19 mouse cellular contexts compared by ENCODE assay signal in the genomic region with DNA sequence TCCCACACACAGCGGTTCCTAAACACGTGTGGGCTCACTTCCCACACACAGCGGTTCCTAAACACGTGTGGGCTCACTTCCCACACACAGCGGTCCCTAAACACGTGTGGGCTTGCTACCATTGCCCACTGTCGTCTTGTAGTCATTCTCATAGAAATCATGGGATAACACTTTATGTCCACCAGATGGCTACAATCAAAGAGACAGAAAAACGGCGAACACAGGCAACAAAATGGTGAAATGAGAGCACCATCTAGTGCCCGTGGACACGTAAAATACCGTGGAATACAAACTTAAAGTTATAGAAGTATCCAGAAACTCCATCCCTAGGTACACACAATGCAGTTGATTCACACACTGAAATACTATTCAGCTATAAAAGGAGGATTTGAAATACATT. TPM values are rescaled to one million over a fixed set of nuclear protein-coding genes. Genes with fewer than 3 reads are reported as not detected.
DNase-seq lines count a peak whose midpoint lies in the region; ATAC-seq and TF ChIP-seq lines count a peak whose summit lies in the region.
"Had no signal": no experiment of that assay in that cellular context is flagged by ENCODE, and none has a peak within 500 bp of the region (broad histone marks: within the 10 kb centered on the region; RNA-seq: fewer than 3 reads in every experiment).

No protein-coding gene starts in this region.

- no peaks in the 10 kb centered on the region for H3K27me3 ChIP-seq in forebrain, postnatal 0 days (ENCODE audit: insufficient read depth, low read length)
- H3K27me3 ChIP-seq in forebrain, embryonic 10.5 days (ENCODE audit: poor library complexity, severe bottlenecking) = no peaks in the 10 kb centered on the region
- H3K27me3 ChIP-seq: midbrain, embryonic 12.5 days; neural tube, embryonic 13.5 days; Patski; stomach, embryonic 15.5 days had no signal

- 71% methylated on average over 12 of the region's 12 CpGs for WGBS in forebrain, postnatal 0 days
- WGBS in forebrain, embryonic 10.5 days = 84% methylated on average over 12 of the region's 12 CpGs

- H3K4me3 ChIP-seq in forebrain, postnatal 0 days (ENCODE audit: low read depth, low read length) = no peak overlapping the region
- no peak overlapping the region for H3K4me3 ChIP-seq in forebrain, embryonic 10.5 days
- no peak overlapping the region for H3K4me3 ChIP-seq in layer of hippocampus, adult 2 months
- H3K4me3 ChIP-seq: erythroblast, embryonic 14.5 days; midbrain, embryonic 12.5 days; neural tube, embryonic 13.5 days; stomach, embryonic 15.5 days had no signal

- H3K27ac ChIP-seq in forebrain, postnatal 0 days (ENCODE audit: low read depth, low read length) = no peak overlapping the region
- no peak overlapping the region for H3K27ac ChIP-seq in forebrain, embryonic 10.5 days
- peak overlapping the region; percentile 76 for H3K27ac ChIP-seq in layer of hippocampus, adult 2 months
- H3K27ac ChIP-seq: midbrain, embryonic 12.5 days; neural tube, embryonic 13.5 days; stomach, embryonic 15.5 days had no signal

- peak; percentile 67 for TF ChIP-seq CTCF in forebrain, postnatal 0 days (IDR thresholded peaks at IDR 0.05; ENCODE audit: low read depth)
- peak; percentile 69 for TF ChIP-seq CTCF in layer of hippocampus, adult 2 months (conservative IDR thresholded peaks at IDR 0.05)

- no peak overlapping the region for H3K4me2 ChIP-seq in forebrain, postnatal 0 days (ENCODE audit: low read depth)
- H3K4me2 ChIP-seq: midbrain, embryonic 12.5 days; neural tube, embryonic 13.5 days; stomach, embryonic 15.5 days had no signal

- no peak; the same call in 1 of the 2 replicates for ATAC-seq in forebrain, postnatal 0 days
- ATAC-seq: Patski had no signal

- peaks cover 16% of the 10 kb centered on the region for H3K4me1 ChIP-seq in forebrain, postnatal 0 days (ENCODE audit: insufficient read depth)
- peaks cover 5% of the 10 kb centered on the region for H3K4me1 ChIP-seq in forebrain, embryonic 10.5 days
- H3K4me1 ChIP-seq: midbrain, embryonic 12.5 days; stomach, embryonic 15.5 days had no signal

- H3K36me3 ChIP-seq in forebrain, postnatal 0 days (ENCODE audit: insufficient read depth) = no peaks in the 10 kb centered on the region
- no peaks in the 10 kb centered on the region for H3K36me3 ChIP-seq in forebrain, embryonic 10.5 days (replicated peaks)
- H3K36me3 ChIP-seq: midbrain, embryonic 12.5 days; neural tube, embryonic 13.5 days; stomach, embryonic 15.5 days had no signal

- no peak overlapping the region for H3K9ac ChIP-seq in forebrain, postnatal 0 days
- H3K9ac ChIP-seq: midbrain, embryonic 12.5 days; neural tube, embryonic 13.5 days; stomach, embryonic 15.5 days had no signal

- no peaks in the 10 kb centered on the region for H3K9me3 ChIP-seq in forebrain, postnatal 0 days (ENCODE audit: low read length)
- H3K9me3 ChIP-seq in forebrain, embryonic 10.5 days = no peaks in the 10 kb centered on the region
- H3K9me3 ChIP-seq: midbrain, embryonic 12.5 days; neural tube, embryonic 13.5 days; stomach, embryonic 15.5 days had no signal

- DNase-seq in forebrain, postnatal 0 days = peak; percentile 45
- no peak for DNase-seq in forebrain, embryonic 10.5 days (ENCODE audit: extremely low spot score, low spot score)
- no peak for DNase-seq in layer of hippocampus, adult 2 months (ENCODE audit: low spot score in 2 of 2)
- DNase-seq in layer of hippocampus, postnatal 36 days = no peak
- DNase-seq in 3T3-L1 (ENCODE audit: low read depth, low spot score) = peak; percentile 5
- peak; percentile 46 for DNase-seq in R1 (ENCODE audit: low read depth, low spot score)
- no peak for DNase-seq in right cerebral cortex, postnatal 10 days (ENCODE audit: low spot score in 2 of 2)
- DNase-seq in ovary, postnatal 36 days (ENCODE audit: low spot score) = no peak
- DNase-seq: adrenal gland, postnatal 14 days; heart, adult 18-20 months; kidney, adult 11 months; lung, adult 2 months; right cerebral cortex, postnatal 4 days; thymus, postnatal 25 days had no signal

RNA-seq across cellular contexts. Expression of a gene that starts 55.7 kb away (rescaled TPM):
- total RNA-seq in forebrain, postnatal 0 days (2014; rRNA removed) = 0.77 and 1.5 TPM in 2 replicates
- 0.47 and 0.67 TPM in 2 replicates for polyA plus RNA-seq in forebrain, postnatal 0 days (2015; fragmentation: Nextera tagmentation; extraction: Ambion mirVana)
- 0.73 and 0.94 TPM in 2 replicates for polyA plus RNA-seq in forebrain, embryonic 10.5 days (2016; fragmentation: Nextera tagmentation; extraction: Ambion mirVana)
- total RNA-seq in layer of hippocampus, adult 2 months (2021) = 1 to 10 TPM; 2.6 to 3.1 TPM
- total RNA-seq in layer of hippocampus, postnatal 36 days (2021) = 1 to 10 TPM; 2.4 to 3.1 TPM

Comparison
In these comparisons a context has a peak if more than half of its experiments do, and no peak if none do; other contexts are left out.
1. DNase-seq: peak in forebrain, postnatal 0 days (single experiment), 3T3-L1 (single experiment) and R1 (single experiment); none in forebrain, embryonic 10.5 days (single experiment), layer of hippocampus, adult 2 months (0 of 2), layer of hippocampus, postnatal 36 days (0 of 2), right cerebral cortex, postnatal 10 days (0 of 2) and ovary, postnatal 36 days (single experiment).